Mouse (Mus musculus): ENCODE measurements at regions not wholly inside any gene's neighbourhood (a gene's known extent, or its start where the extent isn't known, plus 50 kb on each side); places are given as distances from the start of the nearest gene placed in this dataset.

DNA sequence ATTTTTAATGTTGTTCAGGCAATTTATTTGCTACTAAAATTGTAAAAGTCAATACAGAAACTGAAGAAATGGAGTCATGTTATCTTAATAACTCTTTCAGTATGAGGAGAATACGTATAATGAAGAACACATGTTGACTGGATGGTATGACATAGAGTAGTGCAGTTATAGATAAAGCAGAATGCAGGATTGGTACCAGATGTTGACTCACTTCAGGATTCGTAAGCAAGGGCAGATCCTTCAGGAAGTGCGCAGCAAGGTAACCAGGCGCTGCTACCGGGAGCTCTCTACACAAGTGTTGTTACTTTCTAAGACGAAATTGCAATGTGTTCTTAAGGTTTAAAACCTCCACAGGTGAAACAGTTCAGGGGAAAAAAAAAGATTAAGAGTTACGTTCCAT is 683.3 kb downstream of the Robo2 start:
- H3K36me3 ChIP-seq (replicated peaks; ENCODE audit: control insufficient read depth, insufficient read depth, low read depth), result no peaks in the 10 kb centered on the region
- H3K9me3 ChIP-seq (ENCODE audit: control insufficient read depth, low read length), result no peaks in the 10 kb centered on the region
- no peak overlapping the region for H3K9ac ChIP-seq (replicated peaks)
- no peak for DNase-seq (ENCODE audit: low read depth in 3 of 3, low spot score in 3 of 3)
- no peaks in the 10 kb centered on the region for H3K27me3 ChIP-seq (ENCODE audit: control insufficient read depth, insufficient read depth, low read length)
- 70% methylated on average over 7 of the region's 7 CpGs for WGBS (ENCODE audit: insufficient replicate concordance)
- ATAC-seq (ENCODE audit: insufficient read depth), result no peak
- TF ChIP-seq CTCF (IDR thresholded peaks at IDR 0.05; ENCODE audit: low read depth), result no peak
- no peak for TF ChIP-seq EP300 (IDR thresholded peaks at IDR 0.05; ENCODE audit: low read depth)
- H3K4me1 ChIP-seq (replicated peaks; ENCODE audit: control insufficient read depth in 2 of 2, insufficient read depth in 2 of 2, low read length in 1 of 2), result no peaks in the 10 kb centered on the region
- no peak overlapping the region for H3K27ac ChIP-seq
- no peak overlapping the region for H3K4me2 ChIP-seq (ENCODE audit: low read depth)
- no peak overlapping the region for H3K4me3 ChIP-seq (ENCODE audit: insufficient read depth in 1 of 2, low read depth in 2 of 2, low read length in 2 of 2)

DNA sequence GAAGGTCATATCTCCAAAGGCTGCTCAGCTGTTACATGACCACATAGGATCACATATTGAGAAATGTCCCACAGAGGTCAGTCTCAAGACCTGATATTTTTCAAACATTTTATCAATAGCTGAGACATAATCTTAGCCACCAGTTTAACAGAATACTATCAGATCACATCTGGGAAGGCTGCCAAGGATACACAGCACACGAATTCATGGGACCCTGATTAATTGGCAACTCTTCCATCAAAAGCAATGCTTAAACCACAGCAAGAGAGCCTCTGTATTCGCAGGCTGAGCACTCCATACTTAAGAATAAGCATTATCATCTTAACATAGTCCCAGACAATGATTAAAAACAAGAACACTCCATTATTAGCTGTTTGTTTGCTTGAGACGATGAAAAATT is 691.9 kb downstream of the Robo2 start:
- no peak for ATAC-seq (ENCODE audit: insufficient read depth)
- Histone ChIP-seq H3K4me2 (ENCODE audit: low read depth) (no peak overlapping the region), H3K36me3 (replicated peaks; ENCODE audit: control insufficient read depth, insufficient read depth, low read depth) (no peaks in the 10 kb centered on the region), H3K9me3 (ENCODE audit: control insufficient read depth, low read length) (no peaks in the 10 kb centered on the region), H3K27me3 (ENCODE audit: control insufficient read depth, insufficient read depth, low read length) (no peaks in the 10 kb centered on the region), H3K4me1 (replicated peaks; ENCODE audit: control insufficient read depth in 2 of 2, insufficient read depth in 2 of 2, low read length in 1 of 2) (no peaks in the 10 kb centered on the region), H3K27ac (no peak overlapping the region), H3K4me3 (ENCODE audit: insufficient read depth in 1 of 2, low read depth in 2 of 2, low read length in 2 of 2) (no peak overlapping the region), H3K9ac (replicated peaks) (no peak overlapping the region)
- WGBS (ENCODE audit: insufficient replicate concordance), result 56% methylated on average over 3 of the region's 3 CpGs
- TF ChIP-seq CTCF (IDR thresholded peaks at IDR 0.05; ENCODE audit: low read depth) (no peak), EP300 (IDR thresholded peaks at IDR 0.05; ENCODE audit: low read depth) (no peak)
- no peak for DNase-seq (ENCODE audit: low read depth in 3 of 3, low spot score in 3 of 3)

GRCm38 (mm10) chr16:73716301-73716700 is 695.3 kb downstream of the Robo2 start:
- TF ChIP-seq EP300 (IDR thresholded peaks at IDR 0.05; ENCODE audit: low read depth) (no peak), CTCF (IDR thresholded peaks at IDR 0.05; ENCODE audit: low read depth) (no peak)

DNA sequence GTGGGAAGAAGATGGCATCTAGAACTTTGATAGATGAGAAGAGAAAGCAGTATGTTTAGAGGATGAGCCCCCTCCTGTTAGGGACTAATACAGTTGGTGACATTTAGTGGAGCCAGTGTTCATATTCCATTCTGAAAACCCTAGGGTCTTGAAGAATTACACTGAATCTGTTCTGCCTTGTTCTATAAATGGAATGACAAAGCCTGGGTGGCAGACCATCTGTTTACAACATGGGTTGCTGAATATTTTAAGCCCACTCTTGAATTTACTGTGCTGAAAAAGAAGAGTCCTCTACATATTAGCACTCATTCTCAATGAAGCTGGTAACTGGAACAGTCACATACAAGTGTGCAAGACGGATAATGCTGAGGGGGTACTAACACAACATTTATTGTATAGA is 704.6 kb downstream of the Robo2 start:
- ATAC-seq (ENCODE audit: insufficient read depth) (no peak), DNase-seq (ENCODE audit: low read depth in 3 of 3, low spot score in 3 of 3) (no peak)
- Histone ChIP-seq H3K36me3 (replicated peaks; ENCODE audit: control insufficient read depth, insufficient read depth, low read depth) (no peaks in the 10 kb centered on the region), H3K4me2 (ENCODE audit: low read depth) (no peak overlapping the region), H3K27ac (no peak overlapping the region), H3K27me3 (ENCODE audit: control insufficient read depth, insufficient read depth, low read length) (no peaks in the 10 kb centered on the region), H3K9ac (replicated peaks) (no peak overlapping the region), H3K4me1 (replicated peaks; ENCODE audit: control insufficient read depth in 2 of 2, insufficient read depth in 2 of 2, low read length in 1 of 2) (no peaks in the 10 kb centered on the region), H3K9me3 (ENCODE audit: control insufficient read depth, low read length) (no peaks in the 10 kb centered on the region), H3K4me3 (ENCODE audit: insufficient read depth in 1 of 2, low read depth in 2 of 2, low read length in 2 of 2) (no peak overlapping the region)
- WGBS (ENCODE audit: insufficient replicate concordance), result 44% methylated on average over 1 of the region's 1 CpGs
- TF ChIP-seq CTCF (IDR thresholded peaks at IDR 0.05; ENCODE audit: low read depth), result no peak
- TF ChIP-seq EP300 (IDR thresholded peaks at IDR 0.05; ENCODE audit: low read depth), result no peak

More at GRCm38 (mm10) chr16:73716301-73716700, 695.3 kb downstream of the Robo2 start:
- ATAC-seq (ENCODE audit: insufficient read depth) (no peak), DNase-seq (ENCODE audit: low read depth in 3 of 3, low spot score in 3 of 3) (no peak)
- Histone ChIP-seq H3K9ac (replicated peaks) (no peak overlapping the region), H3K36me3 (replicated peaks; ENCODE audit: control insufficient read depth, insufficient read depth, low read depth) (no peaks in the 10 kb centered on the region), H3K27me3 (ENCODE audit: control insufficient read depth, insufficient read depth, low read length) (no peaks in the 10 kb centered on the region), H3K4me3 (ENCODE audit: insufficient read depth in 1 of 2, low read depth in 2 of 2, low read length in 2 of 2) (no peak overlapping the region), H3K4me2 (ENCODE audit: low read depth) (no peak overlapping the region), H3K9me3 (ENCODE audit: control insufficient read depth, low read length) (no peaks in the 10 kb centered on the region), H3K4me1 (replicated peaks; ENCODE audit: control insufficient read depth in 2 of 2, insufficient read depth in 2 of 2, low read length in 1 of 2) (no peaks in the 10 kb centered on the region), H3K27ac (no peak overlapping the region)
- 13% methylated on average over 5 of the region's 5 CpGs for WGBS (ENCODE audit: insufficient replicate concordance)

GRCm38 (mm10) chr16:73689274-73689673 is 722.4 kb downstream of the Robo2 start:
- Histone ChIP-seq H3K36me3 (replicated peaks; ENCODE audit: control insufficient read depth, insufficient read depth, low read depth) (no peaks in the 10 kb centered on the region), H3K4me2 (ENCODE audit: low read depth) (no peak overlapping the region), H3K4me1 (replicated peaks; ENCODE audit: control insufficient read depth in 2 of 2, insufficient read depth in 2 of 2, low read length in 1 of 2) (no peaks in the 10 kb centered on the region), H3K27me3 (ENCODE audit: control insufficient read depth, insufficient read depth, low read length) (no peaks in the 10 kb centered on the region), H3K27ac (no peak overlapping the region), H3K4me3 (ENCODE audit: insufficient read depth in 1 of 2, low read depth in 2 of 2, low read length in 2 of 2) (no peak overlapping the region), H3K9ac (replicated peaks) (no peak overlapping the region), H3K9me3 (ENCODE audit: control insufficient read depth, low read length) (no peaks in the 10 kb centered on the region)
- 72% methylated on average over 11 of the region's 11 CpGs for WGBS (ENCODE audit: insufficient replicate concordance)
- ATAC-seq (ENCODE audit: insufficient read depth) (no peak), DNase-seq (ENCODE audit: low read depth in 3 of 3, low spot score in 3 of 3) (no peak)
- TF ChIP-seq EP300 (IDR thresholded peaks at IDR 0.05; ENCODE audit: low read depth) (no peak), CTCF (IDR thresholded peaks at IDR 0.05; ENCODE audit: low read depth) (no peak)

All from liver, embryonic 14.5 days (tissue).